Mouse (Mus musculus) urinary bladder, postnatal 14 days (tissue): ENCODE results near the gene Spin2c.

Source experiments
- DNase-seq: peaks from one replicate; pipeline ENCODE4 v3.0.0; 2021; ENCODE audit warnings: low spot score

Spin2c gene

DNA sequence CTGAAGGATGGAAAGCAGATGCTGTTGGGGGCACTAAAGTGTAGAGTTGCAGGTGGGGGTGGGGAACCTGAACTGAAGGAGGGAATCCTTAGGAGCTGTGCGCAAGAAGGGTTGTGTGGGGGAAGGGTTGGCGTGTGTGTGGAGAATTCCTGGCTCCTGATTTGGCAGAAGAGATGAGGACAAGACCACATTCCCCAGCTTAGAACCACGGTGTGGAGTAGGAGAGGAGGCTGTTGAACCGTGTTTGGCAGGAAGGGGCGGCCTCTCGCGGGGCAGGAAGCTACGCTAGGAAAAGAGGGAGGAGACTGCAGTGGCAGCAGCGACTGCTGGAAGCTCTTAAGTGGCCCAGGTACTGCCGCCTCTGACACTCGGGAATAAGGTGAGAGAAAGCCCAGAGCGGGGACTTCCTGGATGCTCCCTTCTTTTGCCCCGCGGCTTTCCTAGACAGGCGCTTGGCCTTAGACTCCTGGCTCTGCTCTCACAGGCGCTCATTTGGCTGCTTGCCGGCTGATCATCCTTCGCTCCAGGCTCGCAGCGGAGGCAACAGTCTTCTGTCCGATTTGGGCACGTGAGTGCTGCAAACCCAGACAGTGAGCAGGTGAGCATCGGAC lies at the start of gene Spin2c:
Gene Spin2c, plus strand, starts transcription at position 275 of the 611 bp plus-strand sequence.
- peak; percentile 47 for DNase-seq

DNA sequence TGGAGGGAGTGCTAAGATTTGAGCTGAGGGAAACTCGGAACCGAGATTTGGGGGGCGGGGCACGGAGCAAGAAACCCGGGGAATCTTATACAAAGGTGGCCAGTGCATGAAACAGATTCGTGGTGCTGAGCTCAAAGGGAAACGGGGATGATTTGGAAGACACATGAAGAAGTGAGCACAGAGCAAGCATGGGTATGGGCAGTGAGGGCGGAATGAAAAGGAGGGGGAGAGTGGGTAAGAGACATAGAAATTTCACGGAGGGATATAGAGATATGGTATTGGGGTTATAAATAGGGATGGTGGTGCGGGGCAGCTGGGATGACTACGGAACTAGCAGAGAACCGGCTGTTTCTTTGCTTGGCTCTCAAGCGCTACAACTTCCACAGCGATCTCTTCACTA lies 581 bp downstream of the Spin2c start:
- DNase-seq: no peak
